Mouse (Mus musculus) heart, adult 2 months (tissue): ENCODE data around the gene 1700020N01Rik.

ENCODE experiments used
- CTCF ChIP-seq: fragments of 200-600 bp; IDR thresholded peaks from 2 replicates; pipeline ENCODE4 v1.8.1; 2022; ENCODE audit warnings: antibody characterized with exemption, mild to moderate bottlenecking, moderate library complexity
- EP300 ChIP-seq: fragments of 200-500 bp; IDR thresholded peaks from 2 replicates; pipeline ENCODE4 v1.6.1; 2011; ENCODE audit warnings: low read depth, low read length, control low read depth; ENCODE audit not compliant: insufficient read depth
- POLR2A ChIP-seq: fragments of 200-500 bp; IDR thresholded peaks from 2 replicates; pipeline ENCODE4 v1.6.1; 2011; ENCODE audit warnings: mild to moderate bottlenecking, low read depth, low read length, control low read depth; ENCODE audit not compliant: insufficient read depth

DNA sequence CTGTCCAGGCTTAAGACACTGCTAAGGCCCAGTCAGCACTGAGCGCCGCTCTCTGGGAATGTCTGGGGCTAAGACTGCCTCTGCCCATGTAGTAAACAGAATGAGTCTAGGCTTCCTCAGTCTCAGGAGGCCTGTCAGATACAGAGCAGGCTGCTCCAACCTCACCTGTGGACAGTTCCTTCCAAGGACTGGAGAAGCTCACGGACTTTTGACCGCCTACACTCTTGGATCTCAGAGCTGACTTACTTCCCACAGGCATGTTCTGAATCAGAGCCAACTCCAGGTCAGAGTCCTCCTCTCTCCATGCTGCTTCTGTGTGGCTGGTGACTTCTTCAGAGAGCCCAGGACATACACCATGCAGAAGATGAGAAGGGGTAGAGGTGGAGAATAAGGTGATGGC is 21.3 kb upstream of the 1700020N01Rik start:
- TF ChIP-seq POLR2A, result no peak
- no peak for TF ChIP-seq EP300
- TF ChIP-seq CTCF, result no peak
